Mouse (Mus musculus) heart, embryonic 10.5 days (tissue): ENCODE measurements at regions not wholly inside any gene's neighbourhood (a gene's known extent, or its start where the extent isn't known, plus 50 kb on each side); places are given as distances from the start of the nearest gene placed in this dataset.

Experiments
- DNase-seq: peaks from one replicate; pipeline ENCODE4 v3.0.0-alpha.2; 2017; ENCODE audit warnings: low spot score
- H3K27ac ChIP-seq: fragments of 300-500 bp; sonication (generic); 2 replicates; pipeline ENCODE4 v1.5.1; 2016; ENCODE audit warnings: mild to moderate bottlenecking
- H3K27me3 ChIP-seq: fragments of 300-500 bp; sonication (generic); 2 replicates; pipeline ENCODE4 v1.6.1; 2016; ENCODE audit warnings: mild to moderate bottlenecking; ENCODE audit not compliant: poor library complexity, insufficient read depth, severe bottlenecking
- H3K36me3 ChIP-seq: fragments of 300-500 bp; sonication (generic); 2 replicates; pipeline ENCODE4 v1.6.1; 2016; ENCODE audit warnings: mild to moderate bottlenecking, moderate library complexity
- H3K4me1 ChIP-seq: fragments of 300-500 bp; sonication (generic); 2 replicates; pipeline ENCODE4 v1.6.1; 2016; ENCODE audit warnings: mild to moderate bottlenecking
- H3K4me3 ChIP-seq: fragments of 300-500 bp; sonication (generic); 2 replicates; pipeline ENCODE4 v1.5.1; 2016; ENCODE audit warnings: mild to moderate bottlenecking, moderate library complexity
- H3K9me3 ChIP-seq: fragments of 300-500 bp; sonication (generic); 2 replicates; pipeline ENCODE4 v1.6.1; 2016; ENCODE audit warnings: mild to moderate bottlenecking, moderate library complexity
- WGBS: fragments of 180-500 bp; shearing (Covaris S2); methylation state at CpG from one replicate; pipeline ENCODE4 v1.1.7; 2016; 5-methylcytosine and 5-hydroxymethylcytosine counted together

GRCm38 (mm10) chr16:9457574-9457973 lies 537.8 kb downstream of the Grin2a start:
- no peak overlapping the region for H3K4me3 ChIP-seq
- H3K36me3 ChIP-seq, result no peaks in the 10 kb centered on the region
- no peaks in the 10 kb centered on the region for H3K27me3 ChIP-seq
- no peak overlapping the region for H3K27ac ChIP-seq
- no peak for DNase-seq
- H3K9me3 ChIP-seq, result no peaks in the 10 kb centered on the region
- 57% methylated on average over 6 of the region's 6 CpGs for WGBS
- no peaks in the 10 kb centered on the region for H3K4me1 ChIP-seq

- WGBS, result 83% methylated on average over 3 of the region's 3 CpGs
- H3K27me3 ChIP-seq, result no peaks in the 10 kb centered on the region
- H3K4me3 ChIP-seq, result no peak overlapping the region
Observed at GRCm38 (mm10) chr16:9462497-9462896, 532.9 kb downstream of the Grin2a start.

GRCm38 (mm10) chr16:9469394-9469793 lies 526.0 kb downstream of the Grin2a start:
- H3K4me1 ChIP-seq, result no peaks in the 10 kb centered on the region
- DNase-seq, result no peak
- WGBS, result 61% methylated on average over 4 of the region's 4 CpGs

More at GRCm38 (mm10) chr16:9462497-9462896, 532.9 kb downstream of the Grin2a start:
- Histone ChIP-seq H3K36me3 (no peaks in the 10 kb centered on the region), H3K4me1 (no peaks in the 10 kb centered on the region), H3K9me3 (no peaks in the 10 kb centered on the region), H3K27ac (no peak overlapping the region)
- DNase-seq, result no peak

GRCm38 (mm10) chr16:9485291-9485690 lies 510.1 kb downstream of the Grin2a start:
- no peaks in the 10 kb centered on the region for H3K4me1 ChIP-seq
- WGBS, result 85% methylated on average over 1 of the region's 1 CpGs
- no peak overlapping the region for H3K4me3 ChIP-seq
- no peaks in the 10 kb centered on the region for H3K9me3 ChIP-seq
- no peak for DNase-seq
- H3K27ac ChIP-seq, result no peak overlapping the region
- H3K27me3 ChIP-seq, result no peaks in the 10 kb centered on the region
- H3K36me3 ChIP-seq, result no peaks in the 10 kb centered on the region

More at GRCm38 (mm10) chr16:9469394-9469793, 526.0 kb downstream of the Grin2a start:
- Histone ChIP-seq H3K27ac (no peak overlapping the region), H3K9me3 (no peaks in the 10 kb centered on the region), H3K4me3 (no peak overlapping the region), H3K27me3 (no peaks in the 10 kb centered on the region), H3K36me3 (no peaks in the 10 kb centered on the region)

- no peak overlapping the region for H3K27ac ChIP-seq
- H3K4me1 ChIP-seq, result no peaks in the 10 kb centered on the region
- H3K4me3 ChIP-seq, result no peak overlapping the region
- DNase-seq, result no peak
- 75% methylated on average over 2 of the region's 2 CpGs for WGBS
- no peaks in the 10 kb centered on the region for H3K36me3 ChIP-seq
- no peaks in the 10 kb centered on the region for H3K9me3 ChIP-seq
- no peaks in the 10 kb centered on the region for H3K27me3 ChIP-seq
Observed at GRCm38 (mm10) chr16:9498301-9498700, 497.1 kb downstream of the Grin2a start.

GRCm38 (mm10) chr16:9501713-9502112 lies 493.6 kb downstream of the Grin2a start:
- Histone ChIP-seq H3K27me3 (no peaks in the 10 kb centered on the region), H3K27ac (no peak overlapping the region), H3K4me3 (no peak overlapping the region), H3K9me3 (no peaks in the 10 kb centered on the region), H3K36me3 (no peaks in the 10 kb centered on the region), H3K4me1 (no peaks in the 10 kb centered on the region)
- 65% methylated on average over 4 of the region's 4 CpGs for WGBS
- no peak for DNase-seq

GRCm38 (mm10) chr16:9509666-9510065 lies 485.7 kb downstream of the Grin2a start:
- DNase-seq, result no peak
- 77% methylated on average over 1 of the region's 1 CpGs for WGBS
- no peaks in the 10 kb centered on the region for H3K4me1 ChIP-seq

GRCm38 (mm10) chr16:9514538-9514937 lies 480.8 kb downstream of the Grin2a start:
- Histone ChIP-seq H3K36me3 (no peaks in the 10 kb centered on the region), H3K9me3 (no peaks in the 10 kb centered on the region), H3K4me3 (no peak overlapping the region), H3K4me1 (no peaks in the 10 kb centered on the region), H3K27ac (no peak overlapping the region), H3K27me3 (no peaks in the 10 kb centered on the region)
- WGBS, result 62% methylated on average over 4 of the region's 4 CpGs
- no peak for DNase-seq

More at GRCm38 (mm10) chr16:9509666-9510065, 485.7 kb downstream of the Grin2a start:
- no peaks in the 10 kb centered on the region for H3K9me3 ChIP-seq
- H3K4me3 ChIP-seq, result no peak overlapping the region
- no peaks in the 10 kb centered on the region for H3K36me3 ChIP-seq
- H3K27ac ChIP-seq, result no peak overlapping the region
- no peaks in the 10 kb centered on the region for H3K27me3 ChIP-seq
